In the genomic region with DNA sequence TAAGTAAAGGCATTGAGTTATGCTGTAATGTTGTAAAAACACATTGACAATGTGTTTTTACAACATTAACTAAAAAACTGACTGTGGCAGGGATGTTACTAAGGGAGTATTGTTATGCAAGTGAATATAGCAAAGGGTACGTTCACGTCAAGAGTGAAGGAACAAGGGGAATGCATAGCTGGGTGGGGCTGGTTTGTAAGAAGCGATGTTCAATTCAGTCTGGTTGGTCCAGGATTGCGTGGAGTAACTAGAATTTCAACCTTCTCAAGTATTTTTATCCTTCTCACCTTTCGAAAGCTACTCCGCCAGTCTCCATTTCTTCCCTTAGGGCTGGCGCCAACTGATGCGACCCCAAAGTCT, we compare ENCODE assay signal across 8 mouse cellular contexts. TPM values are rescaled to one million over a fixed set of nuclear protein-coding genes. Genes with fewer than 3 reads are reported as not detected.
A peak's percentile ranks its signal among the peaks of the same experiment; 100 is the strongest.
DNase-seq lines count a peak whose midpoint lies in the region; ATAC-seq and TF ChIP-seq lines count a peak whose summit lies in the region.

No protein-coding gene starts in this region.

- no peak for DNase-seq in heart, postnatal 0 days (ENCODE audit: low spot score)
- no peak for DNase-seq in heart, postnatal 36 days
- DNase-seq in MEL (ENCODE audit: low read depth, low spot score), result no peak
- no peak for DNase-seq in hindbrain, embryonic 10.5 days (ENCODE audit: low spot score)
- DNase-seq in testis, postnatal 14 days (ENCODE audit: low spot score), result no peak
- no peak for DNase-seq in urinary bladder, postnatal 36 days (ENCODE audit: low spot score in 2 of 2)
- no peak for DNase-seq in layer of hippocampus, postnatal 36 days

- TF ChIP-seq RAD21 in MEL (IDR thresholded peaks at IDR 0.05; ENCODE audit: low read depth, low read length), result no peak

- TF ChIP-seq EP300 in heart, postnatal 0 days (IDR thresholded peaks at IDR 0.05; ENCODE audit: low read depth), result no peak
- TF ChIP-seq EP300 in MEL (IDR thresholded peaks at IDR 0.05; ENCODE audit: low read depth in 1 of 2, low read length in 2 of 2), result no peak; a peak in 1 of 4 replicates

- peaks cover 6% of the 10 kb centered on the region; the same call in 1 of the 2 replicates for H3K4me1 ChIP-seq in heart, postnatal 0 days (ENCODE audit: control insufficient read depth, insufficient read depth)
- peaks cover 21 to 22% of the 10 kb centered on the region in 2 experiments; a peak in 3 of 4 replicates for H3K4me1 ChIP-seq in MEL (ENCODE audit: control insufficient read depth in 1 of 2, insufficient read depth in 2 of 2, low read length in 2 of 2)
- peaks cover 41% of the 10 kb centered on the region for H3K4me1 ChIP-seq in hindbrain, embryonic 10.5 days (replicated peaks)
- H3K4me1 ChIP-seq in midbrain, embryonic 12.5 days, result peaks cover 16% of the 10 kb centered on the region

- H3K36me3 ChIP-seq in heart, postnatal 0 days (replicated peaks; ENCODE audit: control insufficient read depth, insufficient read depth, low read length), result no peaks in the 10 kb centered on the region; the same call in 1 of the 2 replicates
- peaks cover 0 to 28% of the 10 kb centered on the region in 2 experiments; a peak in 2 of 4 replicates for H3K36me3 ChIP-seq in MEL (ENCODE audit: control insufficient read depth in 1 of 2, insufficient read depth in 2 of 2, low read length in 2 of 2)
- H3K36me3 ChIP-seq in hindbrain, embryonic 10.5 days, result 0 out of 2 replicates have a peak, but pooled peaks cover under 1% of the 10 kb centered on the region
- H3K36me3 ChIP-seq in midbrain, embryonic 12.5 days, result no peaks in the 10 kb centered on the region

- WGBS in heart, postnatal 0 days, result 2% methylated on average over 8 of the region's 8 CpGs
- 6% methylated on average over 8 of the region's 8 CpGs for WGBS in hindbrain, embryonic 10.5 days
- 3% methylated on average over 8 of the region's 8 CpGs for WGBS in midbrain, embryonic 12.5 days

- no peaks in the 10 kb centered on the region for H3K27me3 ChIP-seq in heart, postnatal 0 days (ENCODE audit: control insufficient read depth, insufficient read depth, low read length)
- no peaks in the 10 kb centered on the region for H3K27me3 ChIP-seq in MEL (ENCODE audit: control insufficient read depth in 1 of 2, insufficient read depth in 2 of 2, low read length in 2 of 2)
- H3K27me3 ChIP-seq in hindbrain, embryonic 10.5 days (ENCODE audit: insufficient read depth, poor library complexity, severe bottlenecking), result no peaks in the 10 kb centered on the region
- no peaks in the 10 kb centered on the region for H3K27me3 ChIP-seq in midbrain, embryonic 12.5 days

- TF ChIP-seq POLR2A in MEL (IDR thresholded peaks at IDR 0.05; ENCODE audit: control insufficient read depth in 1 of 2, insufficient read depth in 1 of 2, low read depth in 1 of 2, low read length in 2 of 2, poor library complexity in 1 of 2), result no peak

- H3K4me2 ChIP-seq in heart, postnatal 0 days (ENCODE audit: low read depth, low read length), result peak overlapping the region; percentile 85
- H3K4me2 ChIP-seq in midbrain, embryonic 12.5 days (replicated peaks), result peak overlapping the region; percentile 92

- peak overlapping the region; percentile 93 for H3K4me3 ChIP-seq in heart, postnatal 0 days (ENCODE audit: low read depth, low read length)
- peak overlapping the region; percentile 71 to 92 for H3K4me3 ChIP-seq in MEL (ENCODE audit: control insufficient read depth in 1 of 2, insufficient read depth in 1 of 2, low read depth in 2 of 2, low read length in 2 of 2)
- peak overlapping the region; percentile 96 for H3K4me3 ChIP-seq in hindbrain, embryonic 10.5 days
- peak overlapping the region; percentile 80 for H3K4me3 ChIP-seq in midbrain, embryonic 12.5 days

- H3K27ac ChIP-seq in heart, postnatal 0 days (ENCODE audit: low read depth), result peak overlapping the region; percentile 94
- H3K27ac ChIP-seq in MEL (ENCODE audit: control insufficient read depth, low read depth, low read length), result peak overlapping the region; percentile 25
- peak overlapping the region; percentile 96 for H3K27ac ChIP-seq in hindbrain, embryonic 10.5 days
- H3K27ac ChIP-seq in midbrain, embryonic 12.5 days (replicated peaks), result peak overlapping the region; percentile 76

- peak overlapping the region; percentile 90 for H3K9ac ChIP-seq in heart, postnatal 0 days (replicated peaks; ENCODE audit: low read depth, low read length)
- peak overlapping the region; percentile 84 for H3K9ac ChIP-seq in MEL (ENCODE audit: control insufficient read depth, low read depth, low read length, poor library complexity, severe bottlenecking)
- H3K9ac ChIP-seq in midbrain, embryonic 12.5 days (replicated peaks), result peak overlapping the region; percentile 84

- no peak for TF ChIP-seq CTCF in heart, postnatal 0 days (IDR thresholded peaks at IDR 0.05; ENCODE audit: low read depth)
- TF ChIP-seq CTCF in MEL (IDR thresholded peaks at IDR 0.05 in 2 of 3, conservative IDR thresholded peaks at IDR 0.05 in 1 of 3; ENCODE audit: control insufficient read depth in 1 of 3, insufficient read depth in 1 of 3, low read depth in 2 of 3, low read length in 3 of 3, poor library complexity in 1 of 3, severe bottlenecking in 1 of 3), result no peak

- H3K79me2 ChIP-seq in MEL (ENCODE audit: control insufficient read depth, insufficient read depth, low read length, poor library complexity), result peaks cover 14% of the 10 kb centered on the region

- H3K9me3 ChIP-seq in heart, postnatal 0 days (replicated peaks; ENCODE audit: control insufficient read depth, low read length), result no peaks in the 10 kb centered on the region
- H3K9me3 ChIP-seq in MEL (replicated peaks; ENCODE audit: insufficient read depth, low read length), result no peaks in the 10 kb centered on the region
- H3K9me3 ChIP-seq in hindbrain, embryonic 10.5 days, result no peaks in the 10 kb centered on the region
- H3K9me3 ChIP-seq in midbrain, embryonic 12.5 days, result no peaks in the 10 kb centered on the region

- ATAC-seq in heart, postnatal 0 days (ENCODE audit: insufficient read depth, low read depth), result peak; percentile 12; the same call in 1 of the 2 replicates
- no peak; the same call in 1 of the 2 replicates for ATAC-seq in midbrain, embryonic 12.5 days (ENCODE audit: low FRiP score, low read depth)

- intact Hi-C loops in heart, postnatal 36 days (cut with DNase I), result loop anchor here (2.0 kb wide), 1 partner anchor 45 kb away; a partner anchor contains a TSS

TF ChIP-seq in MEL, 35 proteins besides CTCF, POLR2A, EP300 and RAD21 (continues in another document):
- TF ChIP-seq MAZ (IDR thresholded peaks at IDR 0.05; ENCODE audit: low read depth, low read length) (no peak), MAFK (IDR thresholded peaks at IDR 0.05; ENCODE audit: borderline replicate concordance, low read depth, low read length) (no peak), GABPA (IDR thresholded peaks at IDR 0.05; ENCODE audit: low read depth, low read length) (no peak), TCF12 (IDR thresholded peaks at IDR 0.05; ENCODE audit: low read depth, low read length) (no peak), SMC3 (IDR thresholded peaks at IDR 0.05; ENCODE audit: low read depth, low read length) (no peak; the same call in 1 of the 2 replicates), ELF1 (IDR thresholded peaks at IDR 0.05; ENCODE audit: low read depth, low read length) (no peak), TAL1 (IDR thresholded peaks at IDR 0.05; ENCODE audit: low read length) (no peak), MYB (IDR thresholded peaks at IDR 0.05; ENCODE audit: low read depth, low read length) (no peak), MAX (IDR thresholded peaks at IDR 0.05; ENCODE audit: low read length) (no peak), USF1 (IDR thresholded peaks at IDR 0.05; ENCODE audit: low read depth, low read length) (no peak), MEF2A (IDR thresholded peaks at IDR 0.05; ENCODE audit: extremely low read depth, insufficient replicate concordance, low read depth, low read length, poor library complexity, severe bottlenecking) (no peak), TBP (IDR thresholded peaks at IDR 0.05; ENCODE audit: low read depth, low read length) (no peak), POLR2AphosphoS2 (IDR thresholded peaks at IDR 0.05; ENCODE audit: low read length) (no peak), KAT2A (conservative IDR thresholded peaks at IDR 0.05; ENCODE audit: low read depth, low read length) (no peak)

RNA-seq across cellular contexts. Expression of a gene that starts 0.4 kb away (rescaled TPM):
- 17.6 and 21.9 TPM in 2 replicates for total RNA-seq in heart, postnatal 0 days (2014; rRNA removed; ENCODE audit: low replicate concordance)
- 16.8 and 21.7 TPM in 2 replicates for polyA plus RNA-seq in heart, postnatal 0 days (2015; fragmentation: Nextera tagmentation; extraction: Ambion mirVana)
- 10 to 100 TPM; 56.7 to 67.6 TPM for total RNA-seq in heart, postnatal 36 days (2021)
- total RNA-seq in MEL (2012; rRNA removed), result 25.8 and 27.5 TPM in 2 replicates
- polyA plus RNA-seq in MEL (2012; ENCODE audit: insufficient read depth in 1 of 2, insufficient read length in 2 of 2, low read depth in 1 of 2, low replicate concordance in 2 of 2, missing spikeins in 1 of 2), result 10 to 100 TPM; 17.9 to 24.4 TPM
- 12.8 and 19.2 TPM in 2 replicates for polyA plus RNA-seq in hindbrain, embryonic 10.5 days (2016; fragmentation: Nextera tagmentation; extraction: Ambion mirVana)
- 16.2 and 19.1 TPM in 2 replicates for polyA plus RNA-seq in midbrain, embryonic 12.5 days (2016; fragmentation: Nextera tagmentation; extraction: Ambion mirVana)
- 10 to 100 TPM; 31.0 to 32.6 TPM for total RNA-seq in layer of hippocampus, postnatal 36 days (2021)

RNA-seq across cellular contexts. Expression of a gene that starts 45.6 kb away (rescaled TPM):
- total RNA-seq in heart, postnatal 0 days (2014; rRNA removed; ENCODE audit: low replicate concordance), result 10.5 and 17.3 TPM in 2 replicates
- polyA plus RNA-seq in heart, postnatal 0 days (2015; fragmentation: Nextera tagmentation; extraction: Ambion mirVana), result 42.9 and 49.4 TPM in 2 replicates
- 10 to 100 TPM; 22.3 to 26.0 TPM for total RNA-seq in heart, postnatal 36 days (2021)
- 24.4 and 28.9 TPM in 2 replicates for total RNA-seq in MEL (2012; rRNA removed)
- polyA plus RNA-seq in MEL (2012; ENCODE audit: insufficient read depth in 1 of 2, insufficient read length in 2 of 2, low read depth in 1 of 2, low replicate concordance in 2 of 2, missing spikeins in 1 of 2), result 10 to 100 TPM; 20.6 to 92.0 TPM
- 30.4 and 32.4 TPM in 2 replicates for polyA plus RNA-seq in hindbrain, embryonic 10.5 days (2016; fragmentation: Nextera tagmentation; extraction: Ambion mirVana)
- 39.7 and 51.2 TPM in 2 replicates for polyA plus RNA-seq in midbrain, embryonic 12.5 days (2016; fragmentation: Nextera tagmentation; extraction: Ambion mirVana)
- 10 to 100 TPM; 40.8 to 46.3 TPM for total RNA-seq in layer of hippocampus, postnatal 36 days (2021)

RNA-seq across cellular contexts. Expression of a gene that starts 57.9 kb away (rescaled TPM):
- total RNA-seq in heart, postnatal 0 days (2014; rRNA removed; ENCODE audit: low replicate concordance), result 4.4 and 18.9 TPM in 2 replicates
- 6.8 and 6.9 TPM in 2 replicates for polyA plus RNA-seq in heart, postnatal 0 days (2015; fragmentation: Nextera tagmentation; extraction: Ambion mirVana)
- 1 to 10 TPM; 2.0 to 5.6 TPM for total RNA-seq in heart, postnatal 36 days (2021)
- 0.62 and 0.77 TPM in 2 replicates for total RNA-seq in MEL (2012; rRNA removed)
- polyA plus RNA-seq in MEL (2012; ENCODE audit: insufficient read depth in 1 of 2, insufficient read length in 2 of 2, low read depth in 1 of 2, low replicate concordance in 2 of 2, missing spikeins in 1 of 2), result 1 to 10 TPM in 1 of 2 experiments, not detected in 1; 1.4 TPM
- polyA plus RNA-seq in hindbrain, embryonic 10.5 days (2016; fragmentation: Nextera tagmentation; extraction: Ambion mirVana), result 10.4 and 11.4 TPM in 2 replicates
- polyA plus RNA-seq in midbrain, embryonic 12.5 days (2016; fragmentation: Nextera tagmentation; extraction: Ambion mirVana), result 13.9 and 16.0 TPM in 2 replicates
- total RNA-seq in layer of hippocampus, postnatal 36 days (2021), result 1 to 10 TPM; 4.2 to 5.2 TPM

Comparison
In these comparisons a context has a peak if more than half of its experiments do, and no peak if none do; other contexts are left out.
1. H3K27ac ChIP-seq: peak in every context shown above with its lines; median percentile 96 in hindbrain, embryonic 10.5 days; 94 in heart, postnatal 0 days; 76 in midbrain, embryonic 12.5 days; 25 in MEL.